Mouse (Mus musculus) embryonic facial prominence, embryonic 12.5 days (tissue): ENCODE data around the gene Tcl1. TPM values are rescaled to one million over a fixed set of nuclear protein-coding genes. Genes with fewer than 3 reads are reported as not detected.
"Not testable (repeated sequence)": the region's sequence is repeated elsewhere in the genome, so short reads cannot be mapped to it uniquely, and the experiment has no call there.

ENCODE experiments used
- ATAC-seq: fragments of 200-750 bp; cut with Nextera tagmentation; 2 replicates; pipeline ENCODE4 v1.8.0; 2017; ENCODE audit not compliant: insufficient number of reproducible peaks, insufficient read depth, low FRiP score, low TSS enrichment
- H3K27ac ChIP-seq: fragments of 300-500 bp; sonication (generic); 2 replicates; pipeline ENCODE4 v1.5.1; 2016; ENCODE audit warnings: mild to moderate bottlenecking
- H3K27me3 ChIP-seq: fragments of 300-500 bp; sonication (generic); 2 replicates; pipeline ENCODE4 v1.6.1; 2016; ENCODE audit warnings: mild to moderate bottlenecking, moderate library complexity
- H3K36me3 ChIP-seq: fragments of 300-500 bp; sonication (generic); 2 replicates; pipeline ENCODE4 v1.6.1; 2016; ENCODE audit warnings: mild to moderate bottlenecking
- H3K4me1 ChIP-seq: fragments of 300-500 bp; sonication (generic); 2 replicates; pipeline ENCODE4 v1.6.1; 2016
- H3K4me2 ChIP-seq: fragments of 300-500 bp; sonication (generic); replicated peaks from 2 replicates; pipeline ENCODE4 v1.6.1; 2016; ENCODE audit warnings: mild to moderate bottlenecking, moderate library complexity
- H3K4me3 ChIP-seq: fragments of 300-500 bp; sonication (generic); 2 replicates; pipeline ENCODE4 v1.5.1; 2016; ENCODE audit warnings: mild to moderate bottlenecking
- H3K9ac ChIP-seq: fragments of 300-500 bp; sonication (generic); 2 replicates; pipeline ENCODE4 v1.6.1; 2016; ENCODE audit warnings: mild to moderate bottlenecking, moderate library complexity
- H3K9me3 ChIP-seq: fragments of 300-500 bp; sonication (generic); 2 replicates; pipeline ENCODE4 v1.6.1; 2016; ENCODE audit warnings: mild to moderate bottlenecking, moderate library complexity
- WGBS: fragments of 180-500 bp; shearing (Covaris S2); methylation state at CpG from one replicate; pipeline ENCODE4 v1.1.7; 2016; 5-methylcytosine and 5-hydroxymethylcytosine counted together
- polyA plus RNA-seq: library from polyadenylated mRNA; unstranded; fragments of >200 nt; fragmentation: Nextera tagmentation; extraction: Ambion mirVana; gene quantifications from 2 replicates; pipeline ENCODE4 v1.2.1, GENCODE M21; 2016

The Tcl1 gene
- polyA plus RNA-seq, 1 experiment from 2014 or later: not detected

DNA sequence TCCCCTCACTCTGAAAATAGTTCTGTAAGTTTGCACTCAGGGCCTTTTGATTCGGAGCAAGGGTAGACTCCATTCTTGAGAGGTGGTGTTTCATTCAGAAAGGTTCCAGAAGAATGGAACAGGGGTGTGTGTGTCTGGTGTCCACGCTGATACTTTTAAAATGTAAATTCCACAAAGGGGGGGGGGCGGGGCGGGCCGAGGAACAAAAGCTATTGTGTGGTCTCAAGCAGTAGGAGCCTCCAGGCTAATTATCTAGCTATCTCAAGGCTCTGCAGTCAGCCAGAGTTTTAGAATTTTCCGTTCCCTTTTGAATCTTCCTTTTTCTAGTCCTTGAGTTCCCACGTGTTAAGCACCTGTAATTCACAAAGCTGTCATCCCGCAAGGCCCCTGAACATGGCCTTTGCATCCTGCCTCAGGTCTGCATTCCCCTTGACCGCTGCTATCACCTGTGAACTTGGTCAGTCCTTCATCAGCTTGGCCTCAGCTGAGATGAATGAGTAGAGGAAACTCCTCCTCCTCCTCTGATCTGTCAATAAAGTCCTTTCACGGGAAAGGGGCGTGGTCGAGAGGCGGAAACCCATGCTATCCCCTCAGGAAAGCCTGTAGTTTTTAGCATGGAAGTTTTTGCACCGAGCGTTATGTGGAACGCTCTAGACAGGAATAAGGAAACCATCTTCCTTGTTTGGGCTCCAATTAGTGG is 2.2 kb upstream of the Tcl1 start:
- 49% methylated on average over 16 of the region's 16 CpGs for whole genome bisulfite sequencing
- no peaks in the 10 kb centered on the region for H3K36me3 ChIP-seq
- no peaks in the 10 kb centered on the region for H3K4me1 ChIP-seq
- no peak overlapping the region for H3K4me3 ChIP-seq
- no peak overlapping the region for H3K9ac ChIP-seq
- no peak for ATAC-seq
- H3K27ac ChIP-seq: no peak overlapping the region
- H3K4me2 ChIP-seq: no peak overlapping the region
- H3K9me3 ChIP-seq: no peaks in the 10 kb centered on the region
- no peaks in the 10 kb centered on the region for H3K27me3 ChIP-seq

DNA sequence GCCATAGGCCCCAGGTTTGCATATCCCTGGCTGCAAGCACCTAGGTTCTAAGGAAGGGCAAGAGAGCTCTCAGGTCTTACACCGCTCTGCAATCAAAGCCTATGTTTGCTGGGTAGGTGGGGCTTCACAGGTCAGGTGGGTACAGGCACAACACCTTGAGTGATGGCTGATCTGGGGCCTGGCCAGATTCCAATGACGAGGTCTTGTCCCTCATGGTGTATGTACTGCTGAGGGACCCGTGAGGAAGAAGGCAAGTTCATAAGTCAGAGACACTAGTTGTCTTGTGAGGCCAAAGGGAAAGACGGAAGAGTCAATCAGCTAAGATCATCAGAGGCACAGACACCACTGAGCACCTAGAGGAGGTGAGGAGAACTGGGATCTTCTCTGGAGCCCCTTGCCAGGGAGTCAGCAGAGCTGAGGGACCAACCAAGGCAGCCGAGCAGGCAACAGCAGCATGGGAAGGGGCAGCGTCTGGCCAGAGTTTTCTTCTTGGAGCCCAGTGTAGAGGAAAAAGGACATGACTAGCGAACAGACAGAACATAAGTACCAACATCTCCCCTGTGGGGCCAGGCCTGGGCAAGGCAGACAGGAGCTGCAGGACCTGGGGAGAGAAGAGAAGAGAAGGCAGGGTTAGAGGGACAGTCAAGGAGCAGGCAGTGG is 5.4 kb downstream of the Tcl1 start:
- Histone ChIP-seq H3K4me2 (no peak overlapping the region), H3K4me1 (no peaks in the 10 kb centered on the region), H3K4me3 (no peak overlapping the region), H3K27me3 (no peaks in the 10 kb centered on the region), H3K36me3 (no peaks in the 10 kb centered on the region), H3K27ac (no peak overlapping the region), H3K9me3 (no peaks in the 10 kb centered on the region), H3K9ac (no peak overlapping the region)
- WGBS: 84% methylated on average over 7 of the region's 7 CpGs
- ATAC-seq: no peak

DNA sequence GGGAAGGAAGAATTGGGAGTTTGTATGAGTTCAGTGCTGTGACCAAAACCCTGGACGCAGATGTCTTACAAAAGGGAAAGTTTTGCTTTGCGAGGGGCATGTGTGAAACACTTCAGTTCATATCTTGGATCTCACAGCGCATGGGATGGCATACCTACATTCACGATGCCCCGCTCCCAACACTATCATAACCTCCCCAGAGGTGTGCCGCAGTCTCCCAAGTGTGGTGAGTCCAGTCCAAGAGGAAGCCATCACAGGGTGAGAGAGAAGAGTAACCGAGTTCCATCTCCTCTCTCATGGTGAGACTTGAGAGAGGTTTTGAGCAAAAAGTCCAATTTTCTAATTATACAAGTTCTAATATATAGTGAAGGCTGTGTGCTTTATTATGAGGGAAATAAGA is 13.4 kb downstream of the Tcl1 start:
- Histone ChIP-seq H3K27ac (no peak overlapping the region), H3K4me3 (no peak overlapping the region), H3K9ac (no peak overlapping the region), H3K4me2 (no peak overlapping the region), H3K36me3 (no peaks in the 10 kb centered on the region), H3K9me3 (no peaks in the 10 kb centered on the region), H3K27me3 (no peaks in the 10 kb centered on the region), H3K4me1 (no peaks in the 10 kb centered on the region)
- ATAC-seq: no peak
- 93% methylated on average over 7 of the region's 7 CpGs for WGBS

DNA sequence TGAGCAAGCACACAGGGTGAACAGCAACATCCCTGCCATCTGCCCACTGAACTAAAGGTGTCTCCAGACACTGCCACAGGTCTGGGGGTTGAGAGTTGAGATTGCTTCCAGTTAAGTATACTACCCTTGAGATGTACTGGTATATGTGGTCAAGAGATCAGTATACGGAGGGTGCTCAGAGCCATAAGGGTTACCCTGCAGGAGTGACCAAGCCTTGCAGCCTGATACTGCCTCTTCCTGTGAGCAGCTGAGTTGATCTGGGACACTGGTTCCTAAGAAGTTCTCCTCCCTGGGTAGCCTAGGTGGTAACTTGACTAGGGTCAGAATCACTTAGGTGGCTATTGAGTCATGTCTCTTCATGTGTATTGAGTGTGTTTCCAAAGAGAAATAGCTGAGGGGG is 14.2 kb downstream of the Tcl1 start:
- WGBS: 90% methylated on average over 1 of the region's 1 CpGs
- no peak overlapping the region for H3K9ac ChIP-seq
- no peaks in the 10 kb centered on the region for H3K4me1 ChIP-seq
- ATAC-seq: no peak
- H3K36me3 ChIP-seq: no peaks in the 10 kb centered on the region
- H3K4me2 ChIP-seq: no peak overlapping the region
- H3K27me3 ChIP-seq: no peaks in the 10 kb centered on the region
- no peaks in the 10 kb centered on the region for H3K9me3 ChIP-seq
- no peak overlapping the region for H3K27ac ChIP-seq
- H3K4me3 ChIP-seq: no peak overlapping the region

DNA sequence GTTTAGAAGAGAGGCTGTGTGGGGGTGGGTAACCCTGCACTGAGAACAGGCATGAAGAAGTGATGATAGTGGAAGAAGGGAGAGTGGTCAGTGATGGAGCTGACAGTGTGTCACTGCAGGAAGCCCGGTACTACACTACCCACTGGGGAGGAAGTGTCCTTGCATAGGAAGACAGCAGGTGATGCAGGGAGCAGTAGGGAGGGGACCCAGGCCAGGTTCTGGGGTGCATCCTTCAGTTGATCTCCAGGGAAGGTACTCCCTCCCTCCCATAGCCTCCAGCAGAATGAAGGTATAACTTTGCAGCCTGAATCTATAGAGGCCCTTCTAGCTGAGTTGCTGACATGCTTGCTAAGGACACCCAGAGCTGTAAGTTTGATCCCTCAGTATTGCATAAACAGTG is 15.5 kb downstream of the Tcl1 start:
- Histone ChIP-seq H3K27ac (no peak overlapping the region), H3K4me1 (no peaks in the 10 kb centered on the region), H3K4me3 (no peak overlapping the region), H3K36me3 (no peaks in the 10 kb centered on the region), H3K9me3 (no peaks in the 10 kb centered on the region), H3K27me3 (no peaks in the 10 kb centered on the region), H3K4me2 (no peak overlapping the region), H3K9ac (no peak overlapping the region)
- 64% methylated on average over 1 of the region's 1 CpGs for WGBS
- no peak for ATAC-seq

DNA sequence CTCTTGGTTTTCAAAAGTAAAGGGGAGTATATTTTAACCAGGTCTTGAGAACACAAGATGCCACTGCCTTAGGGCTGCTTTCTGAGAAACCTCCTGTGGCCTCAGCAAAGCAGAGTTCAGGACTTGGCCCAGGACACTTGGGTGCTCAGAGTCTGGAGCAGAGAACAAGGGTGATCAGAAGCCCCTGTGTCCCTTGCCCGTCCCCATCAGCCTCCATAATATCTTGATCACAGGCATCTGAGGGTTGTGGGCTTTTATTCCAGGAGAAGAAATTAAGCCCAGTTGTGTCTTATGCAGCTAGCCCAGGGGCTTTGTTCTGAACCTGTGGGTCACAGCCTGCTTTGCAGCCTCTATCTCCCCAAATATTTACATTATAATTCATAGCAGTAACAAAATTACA is 20.9 kb downstream of the Tcl1 start, which contains the start of gene Tcl1b4:
Tcl1b4 (plus strand) TSS at position 301 of the 400 bp plus-strand sequence.
- 63% methylated on average over 1 of the region's 1 CpGs for WGBS
- H3K27ac ChIP-seq, ATAC-seq, H3K36me3 ChIP-seq, H3K4me3 ChIP-seq, H3K4me2 ChIP-seq, H3K4me1 ChIP-seq, H3K9me3 ChIP-seq, H3K27me3 ChIP-seq, H3K9ac ChIP-seq: not testable (repeated sequence)

DNA sequence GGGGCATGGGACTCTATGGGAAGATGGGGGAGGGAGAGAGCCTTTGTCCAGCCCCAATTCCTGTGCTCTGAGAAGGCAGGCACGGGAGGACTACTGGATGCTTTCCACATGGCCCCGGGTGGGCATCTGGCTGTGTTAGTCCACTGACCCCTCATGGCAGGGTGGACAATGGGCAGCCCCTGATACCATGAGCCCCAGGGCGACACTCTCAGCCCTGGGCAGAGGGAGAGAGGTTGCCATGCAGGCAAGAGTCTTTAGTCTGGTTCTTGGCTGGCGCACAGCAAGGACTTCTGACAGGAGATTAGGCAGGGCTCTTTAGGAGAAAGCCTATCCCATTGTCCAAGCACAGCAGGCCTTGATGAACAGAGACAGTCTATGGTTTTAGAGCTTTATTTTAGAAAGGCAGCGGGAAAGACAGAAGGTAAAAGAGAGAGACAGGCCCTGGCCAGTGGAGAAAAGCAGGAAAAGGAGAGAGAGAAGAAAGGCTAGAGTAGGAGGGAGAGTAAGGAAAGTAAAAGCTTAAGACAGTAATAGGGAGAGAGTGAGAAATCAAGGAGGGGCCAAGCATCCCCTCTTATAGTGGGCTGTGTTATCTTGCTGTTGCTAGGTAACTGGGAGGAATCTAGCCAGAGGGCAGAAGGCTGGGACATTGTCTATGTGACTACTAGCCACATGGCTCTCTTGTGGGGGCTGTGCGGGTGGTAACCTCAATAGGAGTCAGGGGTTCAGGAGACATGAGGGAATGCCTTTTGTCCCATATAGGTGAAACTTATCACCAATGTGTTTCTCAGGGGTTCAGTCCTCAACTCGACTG is 22.7 kb downstream of the Tcl1 start:
- H3K27me3 ChIP-seq, ATAC-seq, H3K4me2 ChIP-seq, H3K4me1 ChIP-seq, H3K36me3 ChIP-seq, H3K9me3 ChIP-seq, H3K27ac ChIP-seq, H3K9ac ChIP-seq, H3K4me3 ChIP-seq: not testable (repeated sequence)
- 38% methylated on average over 7 of the region's 7 CpGs for WGBS

DNA sequence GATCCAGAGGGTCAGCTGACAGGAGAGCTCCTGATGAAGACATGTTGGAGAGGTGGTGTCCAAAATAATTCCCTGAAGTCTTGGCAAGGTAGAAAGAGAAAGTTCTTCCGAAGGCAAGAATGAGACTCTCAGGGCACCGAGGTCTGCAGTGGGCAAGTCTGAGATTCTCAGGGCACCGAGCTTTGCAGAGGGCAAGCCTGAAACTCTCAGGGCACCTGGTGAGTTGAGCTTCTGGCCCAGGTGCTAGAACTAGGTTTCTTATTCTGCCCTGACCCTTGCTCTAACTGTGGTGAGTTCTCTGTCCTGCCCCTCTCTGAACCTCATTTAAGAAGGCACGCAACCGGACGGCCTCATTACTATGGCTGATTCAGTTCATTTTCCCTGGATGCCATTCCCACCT is 31.9 kb downstream of the Tcl1 start, which contains the start of gene Tcl1b3:
Tcl1b3 (plus strand) TSS at position 301 of the 400 bp plus-strand sequence.
- not testable (repeated sequence) for H3K4me2 ChIP-seq, H3K27me3 ChIP-seq, H3K9me3 ChIP-seq, H3K9ac ChIP-seq, H3K27ac ChIP-seq, H3K4me1 ChIP-seq, H3K4me3 ChIP-seq, ATAC-seq, H3K36me3 ChIP-seq
- 89% methylated on average over 6 of the region's 6 CpGs for WGBS

DNA sequence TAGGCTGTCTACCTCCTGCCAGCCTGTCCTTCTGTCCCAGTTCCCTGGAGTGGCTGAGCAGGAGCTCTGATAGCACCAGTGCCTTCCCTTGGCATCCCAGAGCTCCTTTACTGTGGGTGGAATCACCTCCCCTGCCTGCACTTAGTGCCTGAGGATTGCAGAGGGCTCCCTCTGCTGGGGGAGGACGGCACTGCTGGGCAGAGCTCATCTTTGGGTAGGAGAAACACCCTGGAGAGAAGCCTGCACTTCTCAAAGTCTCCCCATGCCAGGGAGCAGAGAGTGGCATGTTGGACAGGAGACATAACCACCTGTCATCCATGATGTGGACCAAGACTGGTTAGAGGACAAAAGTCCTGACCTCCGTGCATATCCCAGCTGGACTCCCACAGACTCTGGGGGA is 33.6 kb downstream of the Tcl1 start:
- not testable (repeated sequence) for H3K4me2 ChIP-seq, H3K4me3 ChIP-seq, H3K36me3 ChIP-seq, H3K4me1 ChIP-seq, H3K9ac ChIP-seq, H3K9me3 ChIP-seq, ATAC-seq, H3K27ac ChIP-seq, H3K27me3 ChIP-seq
- 40% methylated on average over 2 of the region's 2 CpGs for WGBS

DNA sequence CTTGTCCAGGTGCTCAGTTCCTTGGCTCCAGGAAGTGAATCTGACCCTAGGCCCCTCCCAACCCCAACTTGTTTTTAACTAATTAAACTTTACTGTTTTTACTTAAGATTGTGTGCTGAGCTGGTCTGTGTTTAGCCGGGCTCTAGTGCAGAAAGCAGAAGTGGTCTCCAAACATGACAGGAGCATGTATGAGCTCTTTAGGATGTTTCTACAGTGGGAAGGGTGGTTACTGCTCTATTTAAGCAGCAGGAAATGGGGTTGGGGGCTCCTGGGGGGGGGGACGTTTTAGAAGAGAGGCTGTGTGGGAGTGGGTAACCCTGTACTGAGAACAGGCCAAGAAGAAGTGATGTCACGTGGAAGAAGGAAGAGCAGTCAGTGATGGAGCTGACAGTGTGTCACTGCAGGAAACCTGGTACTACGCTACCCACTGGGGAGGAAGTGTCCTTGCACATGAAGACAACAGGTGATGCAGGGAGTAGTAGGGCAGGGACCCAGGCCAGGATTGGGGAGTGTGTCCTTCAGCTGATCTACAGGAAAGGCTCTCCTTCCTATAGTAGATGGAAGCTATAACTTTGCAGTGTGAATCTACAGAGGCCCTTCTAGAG is 41.5 kb downstream of the Tcl1 start:
- WGBS: 78% methylated on average over 4 of the region's 4 CpGs

DNA sequence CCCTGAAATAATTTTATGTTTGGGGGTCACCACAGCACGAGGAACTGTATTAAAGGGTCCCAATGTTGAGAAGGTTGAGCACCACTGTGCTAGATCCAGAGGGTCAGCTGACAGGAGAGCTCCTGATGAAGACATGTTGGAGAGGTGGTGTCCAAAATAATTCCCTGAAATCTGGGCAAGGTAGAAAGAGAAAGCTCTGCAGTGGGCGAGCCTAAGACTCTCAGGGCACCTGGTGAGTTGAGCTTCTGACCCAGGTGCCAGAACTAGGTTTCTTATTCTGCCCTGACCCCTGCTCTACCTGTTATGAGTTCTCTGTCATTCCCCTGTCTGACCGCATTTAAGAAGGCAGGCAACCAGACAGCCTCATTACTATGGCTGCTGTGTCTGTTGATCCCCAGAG is 46.5 kb downstream of the Tcl1 start, which contains the start of gene Tcl1b5:
Tcl1b5 (plus strand) TSS at position 301 of the 400 bp plus-strand sequence.
- not testable (repeated sequence) for H3K9me3 ChIP-seq, H3K4me2 ChIP-seq, H3K4me1 ChIP-seq, H3K4me3 ChIP-seq, H3K36me3 ChIP-seq, H3K9ac ChIP-seq, H3K27me3 ChIP-seq, H3K27ac ChIP-seq, ATAC-seq
- WGBS: 65% methylated on average over 3 of the region's 3 CpGs

More for the DNA sequence above, 41.5 kb downstream of the Tcl1 start:
- ATAC-seq, H3K36me3 ChIP-seq, H3K27me3 ChIP-seq, H3K4me1 ChIP-seq, H3K9me3 ChIP-seq, H3K27ac ChIP-seq, H3K9ac ChIP-seq, H3K4me2 ChIP-seq, H3K4me3 ChIP-seq: not testable (repeated sequence)
